Mouse (Mus musculus): ENCODE results near the gene Chrm4. TPM values are rescaled to one million over a fixed set of nuclear protein-coding genes. Genes with fewer than 3 reads are reported as not detected.
A peak's percentile ranks its signal among the peaks of the same experiment; 100 is the strongest.

The Chrm4 gene
- polyA plus RNA-seq, 1 experiment = not detected

GRCm38 (mm10) chr2:91930761-91931291 lies 3.8 kb downstream of the Chrm4 start:
- Histone ChIP-seq H3K4me1 (ENCODE audit: control insufficient read depth, insufficient read depth, insufficient read length, low read length) (no peaks in the 10 kb centered on the region; the same call in 1 of the 2 replicates), H3K27ac (replicated peaks; ENCODE audit: low read depth, low read length) (no peak overlapping the region), H3K4me3 (ENCODE audit: insufficient read depth, low read depth, low read length) (no peak overlapping the region)

DNA sequence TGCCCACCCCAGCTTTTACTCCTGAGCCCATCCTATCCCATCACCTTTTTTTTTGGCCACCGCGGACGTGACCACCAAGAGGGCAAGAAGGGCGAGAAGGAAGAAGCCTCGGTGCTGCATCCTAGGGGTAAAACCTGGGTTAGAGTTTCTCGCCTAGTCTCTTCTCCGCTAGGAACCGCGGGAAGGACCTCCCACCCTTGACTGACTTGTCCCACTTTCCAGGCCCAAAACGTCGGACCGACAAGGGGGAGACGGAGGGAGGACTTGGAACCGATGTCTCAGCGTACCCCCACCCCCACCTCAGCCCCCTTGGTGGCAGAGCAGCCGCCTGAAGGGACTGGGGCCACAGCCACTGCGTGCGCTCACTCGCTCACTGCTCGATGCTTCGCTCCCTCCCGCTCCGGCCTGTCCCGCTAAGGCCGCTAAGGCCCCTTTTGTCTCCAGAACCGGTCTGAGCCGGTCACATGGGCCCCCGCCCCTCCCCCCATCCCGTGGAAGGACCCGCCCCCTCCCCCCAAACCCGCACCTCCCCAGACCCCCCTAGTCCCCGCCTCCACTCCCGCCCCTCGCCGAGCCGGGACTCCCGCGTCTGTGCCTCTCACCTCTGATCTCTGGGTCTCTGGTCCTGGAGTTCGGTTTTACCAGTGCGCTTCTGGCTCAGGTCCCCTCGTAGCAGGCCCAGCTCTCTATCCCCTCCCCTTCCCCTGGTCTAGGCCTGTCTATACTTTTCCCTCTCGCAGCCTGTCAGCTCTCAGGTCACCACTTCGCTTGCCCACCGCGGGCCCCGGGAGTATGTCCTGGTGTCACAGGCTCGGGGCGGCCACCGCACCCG lies 4.5 kb downstream of the Chrm4 start:
- Histone ChIP-seq H3K4me1 (ENCODE audit: control insufficient read depth, insufficient read depth, insufficient read length, low read length) (no peaks in the 10 kb centered on the region; the same call in 1 of the 2 replicates), H3K4me3 (ENCODE audit: insufficient read depth, low read depth, low read length) (0 out of 2 replicates have a peak overlapping the region, but pooled peaks have one; percentile 8), H3K27ac (replicated peaks; ENCODE audit: low read depth, low read length) (no peak overlapping the region)

DNA sequence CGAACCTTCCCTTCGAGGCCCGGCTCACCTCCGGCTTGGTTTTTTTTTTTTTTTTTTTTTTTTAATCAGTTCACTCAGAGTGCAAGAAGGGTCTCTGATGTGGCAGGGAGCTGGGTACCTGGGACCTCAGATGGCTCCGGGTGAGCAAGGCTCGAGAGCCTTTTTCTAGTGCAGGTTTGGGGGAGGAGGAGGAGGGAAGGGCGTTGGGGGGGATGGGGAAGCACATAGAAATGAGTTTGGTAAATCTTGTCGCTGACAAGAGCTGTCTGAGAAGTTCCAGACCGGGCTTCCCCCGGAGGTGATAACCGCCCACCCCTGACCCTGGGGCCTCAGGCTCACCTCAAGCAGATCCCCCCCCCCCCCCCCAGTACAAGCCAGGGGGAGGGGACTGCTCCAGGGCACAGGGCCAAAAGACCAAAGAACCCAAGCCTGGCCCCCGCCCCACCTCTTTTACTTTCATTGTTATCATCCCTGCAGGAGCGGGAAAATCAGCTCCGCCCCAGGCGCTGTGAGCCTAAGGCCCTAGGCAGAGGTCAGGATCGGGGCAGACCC lies 5.2 kb downstream of the Chrm4 start, which contains the start of gene Mdk:
Mdk (minus strand) TSS at position 138 of the 552 bp plus-strand sequence.
- Histone ChIP-seq H3K4me1 (ENCODE audit: control insufficient read depth, insufficient read depth, insufficient read length, low read length) (no peaks in the 10 kb centered on the region; the same call in 1 of the 2 replicates), H3K27ac (replicated peaks; ENCODE audit: low read depth, low read length) (no peak within 1 kb of the TSS), H3K4me3 (ENCODE audit: insufficient read depth, low read depth, low read length) (0 out of 2 replicates have a peak within 1 kb of the TSS, but pooled peaks have one; percentile 8)

- Histone ChIP-seq H3K27ac (replicated peaks; ENCODE audit: low read depth, low read length) (no peak overlapping the region), H3K4me3 (ENCODE audit: insufficient read depth, low read depth, low read length) (no peak overlapping the region), H3K4me1 (ENCODE audit: control insufficient read depth, insufficient read depth, insufficient read length, low read length) (no peaks in the 10 kb centered on the region; the same call in 1 of the 2 replicates)
Measured at GRCm38 (mm10) chr2:91932737-91933350, 5.8 kb downstream of the Chrm4 start.

GRCm38 (mm10) chr2:91933471-91933870 lies 6.4 kb downstream of the Chrm4 start:
- Histone ChIP-seq H3K27ac (replicated peaks; ENCODE audit: low read depth, low read length) (no peak overlapping the region), H3K4me1 (ENCODE audit: control insufficient read depth, insufficient read depth, insufficient read length, low read length) (no peaks in the 10 kb centered on the region), H3K4me3 (ENCODE audit: insufficient read depth, low read depth, low read length) (no peak overlapping the region)

- Histone ChIP-seq H3K4me1 (ENCODE audit: control insufficient read depth, insufficient read depth, insufficient read length, low read length) (no peaks in the 10 kb centered on the region), H3K27ac (replicated peaks; ENCODE audit: low read depth, low read length) (no peak overlapping the region), H3K4me3 (ENCODE audit: insufficient read depth, low read depth, low read length) (no peak overlapping the region)
Measured at GRCm38 (mm10) chr2:91934016-91934415, 7.0 kb downstream of the Chrm4 start.

- H3K4me1 ChIP-seq (ENCODE audit: control insufficient read depth, insufficient read depth, insufficient read length, low read length) = no peaks in the 10 kb centered on the region
- H3K4me3 ChIP-seq (ENCODE audit: insufficient read depth, low read depth, low read length) = no peak overlapping the region
- no peak overlapping the region for H3K27ac ChIP-seq (replicated peaks; ENCODE audit: low read depth, low read length)
Measured at GRCm38 (mm10) chr2:91934826-91935525, 7.9 kb downstream of the Chrm4 start.

GRCm38 (mm10) chr2:91936154-91936553 lies 9.1 kb downstream of the Chrm4 start:
- Histone ChIP-seq H3K4me3 (ENCODE audit: insufficient read depth, low read depth, low read length) (no peak overlapping the region), H3K4me1 (ENCODE audit: control insufficient read depth, insufficient read depth, insufficient read length, low read length) (no peaks in the 10 kb centered on the region), H3K27ac (replicated peaks; ENCODE audit: low read depth, low read length) (no peak overlapping the region)

- Histone ChIP-seq H3K4me1 (ENCODE audit: control insufficient read depth, insufficient read depth, insufficient read length, low read length) (no peaks in the 10 kb centered on the region), H3K27ac (replicated peaks; ENCODE audit: low read depth, low read length) (no peak overlapping the region), H3K4me3 (ENCODE audit: insufficient read depth, low read depth, low read length) (no peak overlapping the region)
Measured at GRCm38 (mm10) chr2:91939303-91939935, 12.4 kb downstream of the Chrm4 start.

DNA sequence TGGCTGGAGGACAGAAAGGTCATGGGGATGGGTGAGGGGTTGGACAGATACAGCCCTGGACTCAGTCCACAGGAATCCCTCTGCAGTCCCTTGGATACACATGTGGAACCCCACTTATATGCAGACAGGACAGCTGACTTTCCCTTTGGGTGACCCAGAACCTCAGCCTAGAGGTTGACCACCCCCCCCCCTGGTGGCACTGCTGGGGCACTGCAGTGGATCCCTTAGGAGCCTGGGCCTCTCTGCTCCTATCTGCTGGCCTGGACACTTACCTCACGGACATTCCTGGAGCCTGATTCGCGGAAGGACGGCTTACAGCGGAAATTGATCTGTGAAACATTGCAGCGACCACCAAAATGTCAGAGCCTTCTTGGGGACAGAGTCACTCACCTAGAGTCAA lies 15.3 kb downstream of the Chrm4 start:
- Histone ChIP-seq H3K4me1 (ENCODE audit: control insufficient read depth, insufficient read depth, insufficient read length, low read length) (peaks cover 6% of the 10 kb centered on the region), H3K4me3 (ENCODE audit: insufficient read depth, low read depth, low read length) (no peak overlapping the region), H3K27ac (replicated peaks; ENCODE audit: low read depth, low read length) (no peak overlapping the region)

- Histone ChIP-seq H3K4me3 (ENCODE audit: insufficient read depth, low read depth, low read length) (no peak overlapping the region), H3K27ac (replicated peaks; ENCODE audit: low read depth, low read length) (no peak overlapping the region), H3K4me1 (ENCODE audit: control insufficient read depth, insufficient read depth, insufficient read length, low read length) (peaks cover 22% of the 10 kb centered on the region)
Measured at GRCm38 (mm10) chr2:91944170-91944950, 17.3 kb downstream of the Chrm4 start.

DNA sequence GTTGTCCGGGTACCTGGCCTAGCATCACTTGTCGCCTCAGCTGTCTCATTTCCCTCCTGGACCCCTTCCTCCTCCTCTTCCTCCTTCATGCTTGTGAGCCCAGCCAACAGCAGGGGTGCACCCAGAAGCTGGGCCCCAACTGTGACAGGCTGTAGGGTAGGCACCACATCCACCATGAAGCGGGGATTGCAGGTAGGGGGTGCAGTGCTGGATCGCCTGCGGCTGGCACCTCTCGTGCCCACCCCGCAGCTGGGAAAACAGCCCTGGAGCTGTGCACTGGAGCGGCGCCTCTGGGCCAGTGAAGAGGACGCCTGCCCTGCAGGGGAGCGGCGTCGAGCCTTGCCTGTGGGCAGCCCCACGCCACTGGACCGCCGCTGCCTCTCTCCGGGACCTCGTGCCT lies 18.4 kb downstream of the Chrm4 start, which contains the start of gene Gm9821:
Gm9821 (plus strand) TSS at position 221 of the 400 bp plus-strand sequence.
- H3K27ac ChIP-seq (replicated peaks; ENCODE audit: low read depth, low read length) = no peak within 1 kb of the TSS
- peaks cover 31% of the 10 kb centered on the region for H3K4me1 ChIP-seq (ENCODE audit: control insufficient read depth, insufficient read depth, insufficient read length, low read length)
- H3K4me3 ChIP-seq (ENCODE audit: insufficient read depth, low read depth, low read length) = no peak within 1 kb of the TSS

GRCm38 (mm10) chr2:91946836-91947235 lies 19.8 kb downstream of the Chrm4 start:
- Histone ChIP-seq H3K4me3 (ENCODE audit: insufficient read depth, low read depth, low read length) (no peak overlapping the region), H3K4me1 (ENCODE audit: control insufficient read depth, insufficient read depth, insufficient read length, low read length) (peaks cover 39% of the 10 kb centered on the region), H3K27ac (replicated peaks; ENCODE audit: low read depth, low read length) (no peak overlapping the region)
